In the genomic region with DNA sequence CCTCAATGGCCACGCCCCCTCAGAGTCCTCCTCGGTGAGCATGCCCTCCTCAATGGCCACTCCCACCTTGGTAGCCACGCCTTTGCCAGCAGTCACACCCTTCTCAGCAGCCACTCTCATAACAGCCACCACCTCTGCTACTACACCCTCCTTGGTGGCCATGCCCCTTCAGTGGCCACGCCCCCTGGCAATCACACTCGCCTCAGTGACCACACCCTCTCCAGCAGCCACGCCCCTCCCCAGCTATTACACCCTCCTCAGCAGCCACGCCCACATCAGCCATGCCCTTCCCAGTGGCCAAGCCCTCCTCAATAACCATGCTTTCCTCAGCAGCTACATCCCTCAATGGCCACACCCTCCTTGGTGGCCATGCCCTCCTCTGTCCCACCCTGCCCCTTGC, we compare ENCODE assay signal across 9 mouse cellular contexts.
A peak's percentile ranks its signal among the peaks of the same experiment; 100 is the strongest.
DNase-seq lines count a peak whose midpoint lies in the region; ATAC-seq and TF ChIP-seq lines count a peak whose summit lies in the region.
"Had no signal": no experiment of that assay in that cellular context is flagged by ENCODE, and none has a peak within 500 bp of the region (broad histone marks: within the 10 kb centered on the region; RNA-seq: fewer than 3 reads in every experiment).

No protein-coding gene starts in this region.

- no peak for TF ChIP-seq POLR2A in lung, adult 2 months (IDR thresholded peaks at IDR 0.05; ENCODE audit: borderline replicate concordance, extremely low read depth, low read depth, low read length)

- H3K4me2 ChIP-seq in lung, embryonic 16.5 days (ENCODE audit: low read depth, low read length), result no peak overlapping the region
- H3K4me2 ChIP-seq in intestine, postnatal 0 days (replicated peaks; ENCODE audit: low read depth), result no peak overlapping the region

- no peak overlapping the region for H3K27ac ChIP-seq in lung, embryonic 16.5 days (ENCODE audit: low read length)
- no peak overlapping the region for H3K27ac ChIP-seq in intestine, postnatal 0 days (ENCODE audit: low read depth, low read length)
- H3K27ac ChIP-seq in layer of hippocampus, adult 2 months, result no peak overlapping the region
- H3K27ac ChIP-seq: midbrain, embryonic 10.5 days had no signal

- TF ChIP-seq CTCF in lung, adult 2 months (IDR thresholded peaks at IDR 0.05; ENCODE audit: insufficient read depth, low read length), result no peak
- no peak for TF ChIP-seq CTCF in intestine, postnatal 0 days (IDR thresholded peaks at IDR 0.05; ENCODE audit: low read depth)
- no peak for TF ChIP-seq CTCF in layer of hippocampus, adult 2 months (conservative IDR thresholded peaks at IDR 0.05)

- WGBS in lung, embryonic 16.5 days, result 39% methylated on average over 7 of the region's 7 CpGs
- 61% methylated on average over 7 of the region's 7 CpGs for WGBS in lung, adult 2 months
- WGBS in intestine, postnatal 0 days, result 36% methylated on average over 7 of the region's 7 CpGs

- no peak overlapping the region for H3K4me3 ChIP-seq in lung, embryonic 16.5 days (ENCODE audit: low read length)
- no peak overlapping the region for H3K4me3 ChIP-seq in lung, adult 2 months (replicated peaks; ENCODE audit: extremely low read depth, low read depth, low read length)
- H3K4me3 ChIP-seq in intestine, postnatal 0 days (ENCODE audit: low read depth, low read length), result no peak overlapping the region
- no peak overlapping the region for H3K4me3 ChIP-seq in layer of hippocampus, adult 2 months
- H3K4me3 ChIP-seq: midbrain, embryonic 10.5 days had no signal

- no peak for DNase-seq in lung, adult 2 months
- peak; percentile 49 for DNase-seq in c-Kit-positive CD71-negative TER-119-negative erythroid progenitor cells, embryonic 14.5 days (ENCODE audit: low read depth)
- DNase-seq in spleen, postnatal 4 days (ENCODE audit: low spot score in 2 of 2), result peak; percentile 71 to 81
- no peak for DNase-seq in left cerebral cortex, postnatal 36 days (ENCODE audit: low spot score in 2 of 2)
- no peak for DNase-seq in yolk sac, embryonic 10.5 days (ENCODE audit: low spot score)
- no peak for DNase-seq in layer of hippocampus, adult 2 months (ENCODE audit: low spot score in 2 of 2)

- H3K36me3 ChIP-seq in lung, embryonic 16.5 days (ENCODE audit: control insufficient read depth, insufficient read depth, low read length), result no peaks in the 10 kb centered on the region
- H3K36me3 ChIP-seq in intestine, postnatal 0 days (ENCODE audit: control insufficient read depth, insufficient read depth), result peaks cover 16% of the 10 kb centered on the region; the same call in 1 of the 2 replicates

- H3K27me3 ChIP-seq in lung, embryonic 16.5 days (ENCODE audit: control insufficient read depth, insufficient read depth, low read depth, low read length), result no peaks in the 10 kb centered on the region
- H3K27me3 ChIP-seq in intestine, postnatal 0 days (replicated peaks; ENCODE audit: control insufficient read depth, insufficient read depth, low read length), result no peaks in the 10 kb centered on the region

- no peaks in the 10 kb centered on the region for H3K9me3 ChIP-seq in lung, embryonic 16.5 days (ENCODE audit: control insufficient read depth, low read length)
- no peaks in the 10 kb centered on the region for H3K9me3 ChIP-seq in intestine, postnatal 0 days (ENCODE audit: control insufficient read depth)
- H3K9me3 ChIP-seq: midbrain, embryonic 10.5 days had no signal

- H3K9ac ChIP-seq in lung, embryonic 16.5 days (ENCODE audit: low read length), result no peak overlapping the region
- H3K9ac ChIP-seq in intestine, postnatal 0 days (ENCODE audit: low read depth, low read length), result no peak overlapping the region

- intact Hi-C loops in left cerebral cortex, postnatal 36 days (cut with DNase I), result no loop called here

- peak; percentile 32; the same call in 1 of the 2 replicates for ATAC-seq in lung, embryonic 16.5 days (ENCODE audit: low read depth)
- ATAC-seq in intestine, postnatal 0 days, result peak; percentile 85

- H3K4me1 ChIP-seq in lung, embryonic 16.5 days (replicated peaks; ENCODE audit: control insufficient read depth, insufficient read depth, low read length), result peaks cover 3% of the 10 kb centered on the region; the same call in 1 of the 2 replicates
- H3K4me1 ChIP-seq in lung, adult 2 months (ENCODE audit: control insufficient read depth, insufficient read depth, low read length), result no peaks in the 10 kb centered on the region
- H3K4me1 ChIP-seq in intestine, postnatal 0 days (replicated peaks; ENCODE audit: control insufficient read depth, insufficient read depth, low read length), result no peaks in the 10 kb centered on the region

Comparison
In these comparisons a context has a peak if more than half of its experiments do, and no peak if none do; other contexts are left out.
1. DNase-seq: peak in c-Kit-positive CD71-negative TER-119-negative erythroid progenitor cells, embryonic 14.5 days (single experiment) and spleen, postnatal 4 days (2 of 2); none in lung, adult 2 months (single experiment), left cerebral cortex, postnatal 36 days (0 of 2), yolk sac, embryonic 10.5 days (single experiment) and layer of hippocampus, adult 2 months (0 of 2).